Mouse (Mus musculus) cerebellum, adult 9-11 months (tissue): ENCODE results near the gene Srgn.
A peak's percentile ranks its signal among the peaks of the same experiment; 100 is the strongest.
"Not testable (repeated sequence)": the region's sequence is repeated elsewhere in the genome, so short reads cannot be mapped to it uniquely, and the experiment has no call there.

Experiments used
- DNase-seq: peaks from one replicate; pipeline ENCODE4 v3.0.0; 2022

Srgn gene

DNA sequence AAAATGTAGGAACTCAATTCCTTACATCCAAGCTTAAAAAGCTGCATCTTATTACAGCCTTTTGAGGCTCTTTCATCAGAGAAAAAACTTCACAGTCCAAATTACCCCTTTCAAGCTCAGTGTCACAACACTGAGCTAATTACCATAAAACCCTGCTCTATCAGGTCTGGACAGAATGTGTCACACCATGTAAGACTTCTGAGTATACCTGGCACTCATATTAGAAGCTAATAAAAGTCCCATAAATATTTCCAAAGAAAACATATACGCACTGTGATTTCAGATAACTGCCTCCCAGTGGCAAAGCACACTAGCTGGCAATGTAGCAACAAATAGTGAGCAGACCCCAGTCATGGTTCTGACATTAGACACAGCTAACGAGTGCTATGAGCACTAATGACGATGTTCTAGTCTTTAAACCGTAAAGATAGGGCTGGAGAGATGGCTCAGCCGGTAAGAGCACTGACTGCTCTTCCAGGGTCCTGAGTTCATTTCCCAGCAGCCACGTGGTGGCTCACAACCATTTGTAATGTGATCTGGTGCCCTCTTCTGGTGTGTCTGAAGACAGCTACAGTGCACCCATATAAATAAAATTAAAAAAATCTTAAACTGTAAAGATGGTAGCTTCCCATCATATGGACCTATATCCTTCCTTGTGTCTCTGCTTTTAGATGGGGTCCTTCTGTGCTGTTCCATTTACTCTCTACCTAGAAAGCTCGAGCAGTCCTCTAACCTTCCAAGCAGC lies 46.0 kb downstream of the Srgn start:
- no peak for DNase-seq

DNA sequence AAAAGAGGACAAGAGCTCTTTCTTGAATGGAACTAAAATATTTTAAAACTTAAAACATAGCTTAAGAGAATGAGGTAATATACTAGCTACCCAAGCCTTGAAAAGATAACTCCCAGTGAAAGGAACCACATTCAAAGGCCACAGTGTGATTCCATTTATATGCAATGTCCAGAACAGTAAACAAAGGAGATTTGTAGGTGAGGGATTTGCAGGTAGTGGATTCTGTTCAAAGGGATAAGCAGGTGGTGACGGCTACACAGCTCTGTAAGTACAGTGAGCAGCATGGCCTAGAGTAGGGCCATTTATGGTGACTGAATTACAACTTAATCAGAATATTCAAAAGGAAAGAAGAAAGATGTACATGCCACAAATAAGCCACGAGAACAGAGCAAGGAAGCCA lies 50.3 kb downstream of the Srgn start:
- no peak for DNase-seq

GRCm38 (mm10) chr10:62474944-62475343 lies 52.3 kb downstream of the Srgn start:
- no peak for DNase-seq

- DNase-seq = no peak
Observed at GRCm38 (mm10) chr10:62471105-62471504, 56.1 kb downstream of the Srgn start.

GRCm38 (mm10) chr10:62469736-62470135 lies 57.5 kb downstream of the Srgn start:
- no peak for DNase-seq

- DNase-seq = no peak
Observed at GRCm38 (mm10) chr10:62461321-62461720, 65.9 kb downstream of the Srgn start.

DNA sequence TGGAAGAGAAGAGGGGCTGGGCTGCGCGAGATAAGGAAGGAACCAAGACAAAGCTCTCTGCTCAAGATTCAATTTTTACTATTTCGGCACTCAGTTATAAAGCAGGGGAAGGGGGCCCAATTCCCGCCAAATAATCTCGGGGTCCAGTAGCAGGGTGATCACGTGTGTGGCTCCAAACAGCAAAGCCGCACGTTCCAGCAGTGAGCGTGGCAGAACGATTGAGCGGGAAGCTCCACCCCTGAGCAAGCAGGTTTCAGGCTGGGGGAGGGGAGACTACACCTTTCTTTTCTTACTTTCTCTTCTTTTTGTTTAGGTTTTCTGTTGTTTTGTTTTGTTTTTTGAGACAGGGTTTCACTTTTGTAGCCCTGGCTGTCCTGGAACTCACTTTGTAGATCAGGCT lies 75.2 kb downstream of the Srgn start:
- DNase-seq = not testable (repeated sequence)

GRCm38 (mm10) chr10:62450280-62450640 lies 77.0 kb downstream of the Srgn start:
- no peak for DNase-seq

DNA sequence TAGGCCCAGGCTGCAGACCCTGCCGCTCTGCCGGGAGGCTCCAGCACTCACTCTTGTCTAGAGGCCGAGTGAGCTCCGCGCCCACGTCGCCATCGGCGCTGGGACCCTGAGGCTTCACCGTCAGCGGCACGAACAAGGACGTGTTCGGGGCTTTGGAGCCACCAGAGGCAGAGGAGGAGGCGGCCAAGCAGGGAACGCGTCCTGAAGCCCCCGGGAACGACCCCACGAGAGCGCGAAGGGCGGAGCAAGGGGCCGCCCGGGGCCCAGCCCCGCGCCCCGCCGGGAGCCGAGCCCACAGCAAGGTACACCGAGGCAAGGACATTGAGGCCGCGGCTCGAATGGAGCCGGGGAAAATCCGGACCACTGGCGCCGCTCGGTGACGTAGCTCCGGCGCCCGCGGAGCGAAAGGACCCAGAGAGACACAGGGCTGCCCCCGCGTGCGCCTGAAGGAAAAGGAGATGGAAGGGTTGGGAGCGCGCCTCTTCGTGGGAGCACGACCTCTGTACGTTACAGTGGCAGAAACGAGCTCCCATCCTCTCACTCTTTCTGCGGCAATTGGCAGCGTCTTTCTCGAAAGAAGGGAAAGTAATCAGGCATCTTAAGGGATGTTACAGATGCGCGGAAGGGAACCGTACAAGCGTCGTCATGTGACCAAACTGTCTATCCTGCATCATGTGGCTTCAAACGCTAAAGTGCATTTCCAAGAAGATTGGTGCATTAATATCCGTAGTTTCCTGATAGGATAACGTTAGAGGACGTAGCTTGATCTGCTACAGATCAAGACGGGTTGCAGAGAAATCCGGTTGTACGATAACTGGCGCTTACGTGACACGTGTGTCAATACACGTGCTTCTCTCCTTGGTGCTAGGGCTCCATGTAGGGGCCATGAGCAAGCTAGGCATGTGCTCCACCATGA lies 77.6 kb downstream of the Srgn start, which contains the start of the genes 4930507D05Rik and Supv3l1:
4930507D05Rik (plus strand) TSS at position 126 of the 916 bp plus-strand sequence.
Supv3l1 (minus strand) TSS at position 375 of the 916 bp plus-strand sequence.
- peak; percentile 88 for DNase-seq
